Mouse (Mus musculus) T-helper 2 cell (primary cell): ENCODE results near the gene Fam222b.

Source experiments
- in situ Hi-C: fragments of 300-600 bp; cut with MboI, MseI; formaldehyde crosslinking; loops from one replicate; pipeline ENCODE4 v1.15.1; 2025; ENCODE audit warnings: high pct_unique_total_duplicates

Gene Fam222b

GRCm38 (mm10) chr11:78087756-78088281, 6.6 kb upstream of the Fam222b start:
- in situ Hi-C loops, result no loop called here

GRCm38 (mm10) chr11:78094137-78094503, 340 bp upstream of the Fam222b start:
- in situ Hi-C loops, result no loop called here

- in situ Hi-C loops, result no loop called here
These were observed 670 bp downstream of the Fam222b start for GRCm38 (mm10) chr11:78095144-78095516.

GRCm38 (mm10) chr11:78097077-78097476, 2.6 kb downstream of the Fam222b start:
- in situ Hi-C loops, result no loop called here

GRCm38 (mm10) chr11:78100746-78101145, 6.3 kb downstream of the Fam222b start:
- in situ Hi-C loops, result no loop called here

GRCm38 (mm10) chr11:78102142-78102541, 7.7 kb downstream of the Fam222b start:
- in situ Hi-C loops, result no loop called here

- in situ Hi-C loops, result no loop called here
These were observed 8.7 kb downstream of the Fam222b start for GRCm38 (mm10) chr11:78102958-78103747.

GRCm38 (mm10) chr11:78104501-78104900, 10.0 kb downstream of the Fam222b start:
- in situ Hi-C loops, result no loop called here

GRCm38 (mm10) chr11:78113616-78114015, 19.2 kb downstream of the Fam222b start:
- in situ Hi-C loops, result no loop called here

GRCm38 (mm10) chr11:78114676-78115366, 20.4 kb downstream of the Fam222b start:
- in situ Hi-C loops, result no loop called here

GRCm38 (mm10) chr11:78115367-78116145, 21.1 kb downstream of the Fam222b start:
- in situ Hi-C loops, result no loop called here

GRCm38 (mm10) chr11:78116146-78116410, 21.6 kb downstream of the Fam222b start:
- in situ Hi-C loops, result no loop called here

GRCm38 (mm10) chr11:78118467-78118866, 24.0 kb downstream of the Fam222b start:
- in situ Hi-C loops, result no loop called here

GRCm38 (mm10) chr11:78119898-78120297, 25.4 kb downstream of the Fam222b start:
- in situ Hi-C loops, result no loop called here

- in situ Hi-C loops, result no loop called here
These were observed 26.7 kb downstream of the Fam222b start for GRCm38 (mm10) chr11:78121176-78121575.

- in situ Hi-C loops, result no loop called here
These were observed 28.4 kb downstream of the Fam222b start for GRCm38 (mm10) chr11:78122815-78123214.

GRCm38 (mm10) chr11:78123782-78124181, 29.3 kb downstream of the Fam222b start:
- in situ Hi-C loops, result no loop called here

GRCm38 (mm10) chr11:78125691-78126090, 31.2 kb downstream of the Fam222b start:
- in situ Hi-C loops, result no loop called here

- in situ Hi-C loops, result no loop called here
These were observed 32.3 kb downstream of the Fam222b start for GRCm38 (mm10) chr11:78126739-78127138.

- in situ Hi-C loops, result no loop called here
These were observed 35.0 kb downstream of the Fam222b start for GRCm38 (mm10) chr11:78129458-78129857.

- in situ Hi-C loops, result no loop called here
These were observed 39.5 kb downstream of the Fam222b start for GRCm38 (mm10) chr11:78133915-78134314.

GRCm38 (mm10) chr11:78134344-78134743, 39.9 kb downstream of the Fam222b start:
- in situ Hi-C loops, result no loop called here
